Mouse (Mus musculus): ENCODE data around the gene Chd2.

DNA sequence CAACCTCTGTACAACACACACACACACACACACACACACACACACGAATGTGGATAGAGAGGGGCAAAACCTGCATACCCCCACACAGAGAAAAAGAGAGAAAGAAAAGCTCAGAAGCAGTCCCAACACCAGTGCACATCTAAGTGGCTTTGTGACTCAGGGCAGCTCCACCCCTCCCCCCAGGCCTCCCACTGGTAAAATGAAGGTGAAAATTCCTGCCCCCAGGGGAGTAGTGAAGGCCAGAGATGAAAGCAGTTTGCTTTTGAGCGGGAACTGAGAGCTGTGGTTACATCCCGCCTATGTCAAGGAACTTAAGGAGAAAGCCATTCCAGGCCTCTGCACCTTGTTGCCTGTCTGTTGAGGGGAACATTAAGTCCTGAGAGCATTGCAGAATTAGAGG is 138.1 kb downstream of the Chd2 start:
- TF ChIP-seq CTCF (IDR thresholded peaks at IDR 0.05; ENCODE audit: control insufficient read depth, insufficient read depth, low read length) (no peak), POLR2A (IDR thresholded peaks at IDR 0.05; ENCODE audit: borderline replicate concordance, control insufficient read depth, low read depth, low read length) (no peak)
